Mouse (Mus musculus): ENCODE measurements around the gene Olfr1290.

GRCm38 (mm10) chr2:111540191-111540590, 46.6 kb upstream of the Olfr1290 start, which contains the start of gene Olfr1294:
- TF ChIP-seq CTCF (IDR thresholded peaks at IDR 0.05; ENCODE audit: extremely low read depth, insufficient read depth, insufficient read length, insufficient replicate concordance) (no peak), POLR2A (IDR thresholded peaks at IDR 0.05; ENCODE audit: low read depth, low read length) (no peak)
